9 mouse cellular contexts compared by ENCODE assay signal in the genomic region with DNA sequence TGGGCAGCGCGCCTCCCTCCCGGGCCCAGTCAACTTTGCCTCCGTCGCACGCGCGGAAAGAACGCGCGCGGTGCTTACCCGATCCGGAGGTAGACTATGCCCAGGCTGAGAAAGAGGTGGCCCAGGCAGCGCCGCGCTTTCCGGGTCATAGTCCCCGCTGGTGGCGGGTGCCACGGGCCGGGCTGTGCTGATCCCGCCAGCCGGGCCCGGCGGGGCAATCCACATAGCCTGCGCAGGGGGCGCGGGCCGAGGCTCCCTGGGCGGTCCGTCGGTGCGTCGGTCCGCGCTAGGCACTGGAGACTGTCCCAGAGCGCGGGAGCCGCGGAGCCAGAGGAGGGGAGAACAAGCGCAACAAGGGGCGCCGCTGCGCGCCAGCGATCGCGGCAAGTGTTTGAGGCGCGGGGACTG. TPM values are rescaled to one million over a fixed set of nuclear protein-coding genes. Genes with fewer than 3 reads are reported as not detected.
DNase-seq lines count a peak whose midpoint lies in the region; ATAC-seq and TF ChIP-seq lines count a peak whose summit lies in the region.
"Had no signal": no experiment of that assay in that cellular context is flagged by ENCODE, and none has a peak within 500 bp of the region (broad histone marks: within the 10 kb centered on the region; RNA-seq: fewer than 3 reads in every experiment).

A gene (minus strand): TSS at position 403 of the 408 bp plus-strand sequence.

- no peak for ATAC-seq in intestine, postnatal 0 days
- ATAC-seq in liver, embryonic 15.5 days (ENCODE audit: insufficient read depth), result no peak
- no peak for ATAC-seq in stomach, postnatal 0 days (ENCODE audit: low FRiP score, low TSS enrichment)

- peak within 1 kb of the TSS; percentile 85 for H3K4me2 ChIP-seq in intestine, postnatal 0 days (replicated peaks; ENCODE audit: low read depth)
- H3K4me2 ChIP-seq in liver, embryonic 15.5 days, result peak within 1 kb of the TSS; percentile 58
- peak within 1 kb of the TSS; percentile 74 for H3K4me2 ChIP-seq in stomach, postnatal 0 days (replicated peaks; ENCODE audit: low read depth)

- H3K4me3 ChIP-seq in embryonic facial prominence, embryonic 10.5 days, result peak within 1 kb of the TSS; percentile 68
- peak within 1 kb of the TSS; percentile 47 for H3K4me3 ChIP-seq in intestine, postnatal 0 days (ENCODE audit: low read depth, low read length)
- H3K4me3 ChIP-seq in liver, embryonic 15.5 days (replicated peaks), result peak within 1 kb of the TSS; percentile 35
- H3K4me3 ChIP-seq in stomach, postnatal 0 days (ENCODE audit: low read depth, low read length), result peak within 1 kb of the TSS; percentile 43

- H3K9me3 ChIP-seq in embryonic facial prominence, embryonic 10.5 days, result no peaks in the 10 kb centered on the region
- H3K9me3 ChIP-seq in intestine, postnatal 0 days (ENCODE audit: control insufficient read depth), result no peaks in the 10 kb centered on the region
- H3K9me3 ChIP-seq in liver, embryonic 15.5 days (replicated peaks), result no peaks in the 10 kb centered on the region
- H3K9me3 ChIP-seq in stomach, postnatal 0 days (ENCODE audit: control insufficient read depth, low read length), result no peaks in the 10 kb centered on the region

- H3K9ac ChIP-seq in intestine, postnatal 0 days (ENCODE audit: low read depth, low read length), result no peak within 1 kb of the TSS
- no peak within 1 kb of the TSS for H3K9ac ChIP-seq in liver, embryonic 15.5 days
- no peak within 1 kb of the TSS for H3K9ac ChIP-seq in stomach, postnatal 0 days (ENCODE audit: low read length)

- peak; percentile 33 for DNase-seq in kidney, adult 18-20 months
- DNase-seq in kidney, postnatal 25 days, result no peak
- peak; percentile 50 for DNase-seq in R1 (ENCODE audit: low read depth, low spot score)
- peak; percentile 52 for DNase-seq in embryonic facial prominence, embryonic 10.5 days (ENCODE audit: low spot score)
- DNase-seq in stomach, postnatal 0 days (ENCODE audit: low spot score), result peak; percentile 23
- no peak for DNase-seq in urinary bladder, postnatal 36 days (ENCODE audit: low spot score in 2 of 2)

- no peak for TF ChIP-seq CTCF in intestine, postnatal 0 days (IDR thresholded peaks at IDR 0.05; ENCODE audit: low read depth)
- TF ChIP-seq CTCF in stomach, postnatal 0 days (IDR thresholded peaks at IDR 0.05; ENCODE audit: low read depth), result no peak

- peak within 1 kb of the TSS; percentile 76 for H3K27ac ChIP-seq in embryonic facial prominence, embryonic 10.5 days (replicated peaks)
- no peak within 1 kb of the TSS for H3K27ac ChIP-seq in intestine, postnatal 0 days (ENCODE audit: low read depth, low read length)
- H3K27ac ChIP-seq in liver, embryonic 15.5 days (replicated peaks), result no peak within 1 kb of the TSS
- H3K27ac ChIP-seq in stomach, postnatal 0 days (replicated peaks), result no peak within 1 kb of the TSS

- peaks cover 97% of the 10 kb centered on the region for H3K27me3 ChIP-seq in embryonic facial prominence, embryonic 10.5 days (replicated peaks; ENCODE audit: low read depth, poor library complexity, severe bottlenecking)
- peaks cover 61% of the 10 kb centered on the region for H3K27me3 ChIP-seq in intestine, postnatal 0 days (replicated peaks; ENCODE audit: control insufficient read depth, insufficient read depth, low read length)
- H3K27me3 ChIP-seq in liver, embryonic 15.5 days, result peaks cover 93% of the 10 kb centered on the region
- H3K27me3 ChIP-seq in stomach, postnatal 0 days (ENCODE audit: control insufficient read depth, insufficient read depth, low read length), result peaks cover 26% of the 10 kb centered on the region

- TF ChIP-seq EP300 in stomach, postnatal 0 days (optimal IDR thresholded peaks at IDR 0.05), result no peak

- H3K36me3 ChIP-seq in embryonic facial prominence, embryonic 10.5 days (replicated peaks), result 0 out of 2 replicates have a peak, but pooled peaks cover 7% of the 10 kb centered on the region
- no peaks in the 10 kb centered on the region for H3K36me3 ChIP-seq in intestine, postnatal 0 days (ENCODE audit: control insufficient read depth, insufficient read depth)
- H3K36me3 ChIP-seq in liver, embryonic 15.5 days (replicated peaks), result no peaks in the 10 kb centered on the region
- no peaks in the 10 kb centered on the region for H3K36me3 ChIP-seq in stomach, postnatal 0 days (ENCODE audit: control insufficient read depth, insufficient read depth, low read length)

- WGBS in embryonic facial prominence, embryonic 10.5 days, result under 1% methylated on average over 51 of the region's 51 CpGs
- WGBS in intestine, postnatal 0 days, result 0% methylated on average over 48 of the region's 51 CpGs
- WGBS in liver, embryonic 15.5 days (ENCODE audit: insufficient replicate concordance), result 1% methylated on average over 51 of the region's 51 CpGs
- WGBS in stomach, postnatal 0 days, result 2% methylated on average over 35 of the region's 51 CpGs

- peaks cover 29% of the 10 kb centered on the region for H3K4me1 ChIP-seq in embryonic facial prominence, embryonic 10.5 days
- 0 out of 2 replicates have a peak, but pooled peaks cover 4% of the 10 kb centered on the region for H3K4me1 ChIP-seq in intestine, postnatal 0 days (replicated peaks; ENCODE audit: control insufficient read depth, insufficient read depth, low read length)
- H3K4me1 ChIP-seq in liver, embryonic 15.5 days (replicated peaks), result peaks cover 10% of the 10 kb centered on the region; the same call in 1 of the 2 replicates
- 0 out of 2 replicates have a peak, but pooled peaks cover 2% of the 10 kb centered on the region for H3K4me1 ChIP-seq in stomach, postnatal 0 days (replicated peaks; ENCODE audit: control insufficient read depth, insufficient read depth)

RNA-seq across cellular contexts. Expression of the gene that starts here (rescaled TPM):
- polyA plus RNA-seq in embryonic facial prominence, embryonic 10.5 days (2016; fragmentation: Nextera tagmentation; extraction: Ambion mirVana), result 1.2 and 5.4 TPM in 2 replicates
- polyA plus RNA-seq in intestine, postnatal 0 days (2015; fragmentation: Nextera tagmentation; extraction: Ambion mirVana), result not detected in 2 replicates
- polyA plus RNA-seq in liver, embryonic 15.5 days (2015; fragmentation: Nextera tagmentation; extraction: Ambion mirVana), result not detected in 2 replicates
- polyA plus RNA-seq in stomach, postnatal 0 days (2015; fragmentation: Nextera tagmentation; extraction: Ambion mirVana), result not detected in 2 replicates
- polyA plus RNA-seq: large intestine, adult 2 months had no signal

Comparison
In these comparisons a context has a peak if more than half of its experiments do, and no peak if none do; other contexts are left out.
1. DNase-seq: peak in kidney, adult 18-20 months (single experiment), R1 (single experiment) and embryonic facial prominence, embryonic 10.5 days (single experiment); none in kidney, postnatal 25 days (0 of 2) and urinary bladder, postnatal 36 days (0 of 2).
2. Peak in DNase-seq, H3K4me3 ChIP-seq and H3K4me2 ChIP-seq in stomach, postnatal 0 days; RNA of the gene not detected or under 1 TPM.
3. Peak in every context shown above with its lines, with median percentiles within 50 percentile points of each other: H3K4me3 ChIP-seq and H3K4me2 ChIP-seq.